Mouse (Mus musculus) testis, adult 2 months (tissue): Measurements from ENCODE around the gene Cfap61. TPM values are rescaled to one million over a fixed set of nuclear protein-coding genes. Genes with fewer than 3 reads are reported as not detected.

Source experiments
- H3K27ac ChIP-seq: fragments of 200-500 bp; 2 replicates; pipeline ENCODE4 v1.5.1; 2012; ENCODE audit warnings: low read depth, low read length; ENCODE audit not compliant: control insufficient read depth, insufficient read depth
- H3K27me3 ChIP-seq: fragments of 200-500 bp; 2 replicates; pipeline ENCODE4 v1.6.1; 2012; ENCODE audit warnings: mild to moderate bottlenecking, low read length, moderate library complexity; ENCODE audit not compliant: control insufficient read depth, insufficient read depth
- H3K36me3 ChIP-seq: fragments of 200-500 bp; 2 replicates; pipeline ENCODE4 v1.6.1; 2012; ENCODE audit warnings: mild to moderate bottlenecking, low read length; ENCODE audit not compliant: control insufficient read depth, insufficient read depth
- H3K4me1 ChIP-seq: fragments of 200-500 bp; 2 replicates; pipeline ENCODE4 v1.6.1; 2012; ENCODE audit warnings: low read length; ENCODE audit not compliant: control insufficient read depth, insufficient read depth
- H3K4me3 ChIP-seq: fragments of 200-500 bp; 2 replicates; pipeline ENCODE4 v1.5.1; 2012; ENCODE audit warnings: low read depth, mild to moderate bottlenecking, low read length, moderate library complexity, mixed read lengths; ENCODE audit not compliant: control insufficient read depth
- CTCF ChIP-seq: fragments of 200-500 bp; IDR thresholded peaks from 2 replicates; pipeline ENCODE4 v1.5.1; 2012; ENCODE audit warnings: low read depth, mild to moderate bottlenecking, inconsistent platforms, low read length, moderate library complexity; ENCODE audit not compliant: control insufficient read depth, insufficient read depth, insufficient replicate concordance
- POLR2A ChIP-seq: fragments of 200-500 bp; IDR thresholded peaks from 2 replicates; pipeline ENCODE4 v1.6.1; 2012; ENCODE audit warnings: low read depth, mild to moderate bottlenecking, inconsistent platforms, low read length, moderate library complexity; ENCODE audit not compliant: control insufficient read depth
- polyA plus RNA-seq: library from polyadenylated mRNA; depleted of rRNA; stranded (reverse); fragments of >200 nt; gene quantifications from 2 replicates; pipeline ENCODE4 v1.2.3, GENCODE M21; 2012

Cfap61 gene
- polyA plus RNA-seq, 1 experiment = 83.5 TPM

DNA sequence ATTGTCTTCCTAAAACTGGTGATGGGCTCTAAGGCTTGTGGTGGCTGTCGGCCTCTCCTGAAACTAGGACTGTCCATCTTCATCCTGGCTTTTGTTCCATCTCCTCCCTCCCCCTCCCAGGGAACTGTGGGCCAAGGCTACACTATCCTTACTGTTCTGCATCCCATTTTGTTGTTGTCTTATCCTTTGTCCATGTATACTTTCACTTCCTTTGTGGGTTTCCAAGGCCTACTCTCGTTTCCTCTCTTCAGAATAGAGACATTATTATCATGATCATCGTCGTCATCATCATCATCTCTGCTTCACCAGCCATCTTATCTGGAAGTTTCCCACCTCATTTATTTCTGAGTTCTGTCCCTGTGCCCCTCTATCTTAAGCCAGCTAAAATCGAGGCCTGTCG lies 199.7 kb downstream of the Cfap61 start:
- no peaks in the 10 kb centered on the region for H3K36me3 ChIP-seq
- no peak overlapping the region for H3K4me3 ChIP-seq
- no peaks in the 10 kb centered on the region for H3K27me3 ChIP-seq
- no peak overlapping the region for H3K27ac ChIP-seq
- no peaks in the 10 kb centered on the region for H3K4me1 ChIP-seq
- TF ChIP-seq CTCF (no peak), POLR2A (no peak)

DNA sequence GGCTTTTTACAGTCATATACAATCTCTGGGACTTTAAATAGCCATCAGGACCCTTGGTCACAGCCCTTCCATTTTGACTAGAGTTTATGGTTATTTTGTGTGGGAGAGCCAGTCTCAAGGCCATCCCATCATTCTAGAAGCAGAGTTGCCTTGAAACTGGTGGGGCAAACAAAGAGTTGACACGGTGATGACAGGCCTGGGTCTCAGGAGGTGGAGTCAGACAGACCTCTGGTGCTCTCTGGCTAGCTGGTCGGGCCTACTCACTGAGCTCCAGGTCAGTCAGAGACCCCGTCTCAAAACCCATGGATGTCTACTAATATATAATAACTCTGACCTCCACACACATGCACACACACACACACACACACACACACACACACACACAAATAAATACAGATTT lies 206.1 kb downstream of the Cfap61 start:
- Histone ChIP-seq H3K36me3 (no peaks in the 10 kb centered on the region), H3K27ac (no peak overlapping the region), H3K27me3 (no peaks in the 10 kb centered on the region), H3K4me3 (no peak overlapping the region), H3K4me1 (no peaks in the 10 kb centered on the region)
- TF ChIP-seq POLR2A (no peak), CTCF (no peak)

DNA sequence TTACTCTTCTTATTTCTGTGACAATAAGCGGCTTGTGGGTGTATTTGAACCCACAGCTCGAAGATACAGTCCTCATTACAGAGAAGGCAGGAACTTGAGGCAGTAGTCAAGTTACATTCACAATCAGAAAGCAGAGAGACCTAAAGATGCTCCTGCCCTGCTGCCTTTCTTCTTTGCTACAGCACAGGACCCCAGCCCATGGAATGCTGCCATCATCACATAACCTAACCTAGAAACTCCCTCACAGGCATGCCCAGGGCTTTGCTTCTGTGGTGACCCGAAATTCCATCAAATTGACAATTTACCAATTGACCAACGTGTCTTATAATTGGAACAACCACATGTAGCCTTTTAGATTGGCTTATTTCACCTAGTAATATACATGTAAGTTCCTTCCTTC lies 212.7 kb downstream of the Cfap61 start:
- H3K27me3 ChIP-seq = no peaks in the 10 kb centered on the region
- no peaks in the 10 kb centered on the region for H3K36me3 ChIP-seq
- no peaks in the 10 kb centered on the region for H3K4me1 ChIP-seq
- TF ChIP-seq CTCF = no peak
- no peak for TF ChIP-seq POLR2A
- no peak overlapping the region for H3K27ac ChIP-seq
- H3K4me3 ChIP-seq = no peak overlapping the region

DNA sequence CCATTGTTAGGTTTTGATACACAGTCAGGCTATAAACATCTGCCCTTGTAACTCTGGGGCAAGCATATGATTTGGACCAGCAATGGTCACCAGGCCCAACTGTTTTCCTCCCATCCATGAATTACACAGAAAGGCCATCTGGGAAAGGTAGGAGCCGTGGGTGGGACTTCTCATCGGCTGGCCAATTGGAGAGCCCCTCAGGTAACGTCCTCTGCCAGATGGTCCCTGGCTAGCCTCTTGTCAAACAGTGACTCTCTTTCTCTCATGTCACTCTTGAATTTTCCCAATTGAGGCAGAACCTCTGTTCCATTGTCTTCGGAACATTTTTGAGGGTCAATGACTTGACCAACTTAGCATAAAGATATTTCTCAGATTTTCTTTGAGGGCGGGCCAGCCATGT lies 213.2 kb downstream of the Cfap61 start:
- Histone ChIP-seq H3K4me1 (no peaks in the 10 kb centered on the region), H3K27ac (no peak overlapping the region), H3K4me3 (no peak overlapping the region), H3K36me3 (no peaks in the 10 kb centered on the region), H3K27me3 (no peaks in the 10 kb centered on the region)
- TF ChIP-seq POLR2A (no peak), CTCF (no peak)

DNA sequence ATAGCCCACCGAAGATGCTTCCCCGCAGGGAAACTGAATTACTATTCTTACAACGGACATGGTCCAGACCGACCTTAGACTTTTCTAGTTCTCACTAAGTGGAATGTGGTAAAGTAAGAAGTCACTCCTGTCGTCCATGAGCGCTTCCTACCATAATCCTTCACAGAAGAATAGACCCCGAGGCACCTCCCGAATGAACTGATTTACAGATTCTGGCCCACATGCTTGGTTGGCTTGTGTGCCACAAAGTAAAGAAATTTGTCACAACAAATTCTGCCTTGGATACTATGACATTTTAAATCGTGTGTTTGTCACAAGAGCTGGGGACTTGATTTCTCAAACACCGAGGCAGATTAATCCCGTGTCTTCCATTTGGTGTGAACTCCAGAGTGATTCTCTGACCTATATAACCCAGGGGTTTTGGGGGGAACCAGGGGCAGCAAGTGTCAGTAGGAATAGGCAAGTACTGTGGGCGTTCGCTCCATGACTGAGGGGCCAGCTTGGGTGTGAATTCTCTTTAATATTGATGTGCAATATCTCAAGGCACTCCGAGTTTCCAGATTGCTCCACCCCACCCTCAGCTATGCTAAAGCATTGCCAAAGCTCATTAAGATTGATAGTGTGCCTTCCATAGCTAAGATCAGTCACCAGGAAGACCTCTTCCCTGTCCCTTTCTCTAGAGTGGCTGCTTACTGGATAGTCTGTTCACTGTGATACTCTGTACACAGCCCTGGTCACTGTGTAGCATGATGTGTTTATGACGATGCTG lies 214.8 kb downstream of the Cfap61 start:
- no peaks in the 10 kb centered on the region for H3K36me3 ChIP-seq
- no peak for TF ChIP-seq CTCF
- no peak for TF ChIP-seq POLR2A
- no peak overlapping the region for H3K27ac ChIP-seq
- H3K4me3 ChIP-seq = no peak overlapping the region
- no peaks in the 10 kb centered on the region for H3K27me3 ChIP-seq
- H3K4me1 ChIP-seq = no peaks in the 10 kb centered on the region

DNA sequence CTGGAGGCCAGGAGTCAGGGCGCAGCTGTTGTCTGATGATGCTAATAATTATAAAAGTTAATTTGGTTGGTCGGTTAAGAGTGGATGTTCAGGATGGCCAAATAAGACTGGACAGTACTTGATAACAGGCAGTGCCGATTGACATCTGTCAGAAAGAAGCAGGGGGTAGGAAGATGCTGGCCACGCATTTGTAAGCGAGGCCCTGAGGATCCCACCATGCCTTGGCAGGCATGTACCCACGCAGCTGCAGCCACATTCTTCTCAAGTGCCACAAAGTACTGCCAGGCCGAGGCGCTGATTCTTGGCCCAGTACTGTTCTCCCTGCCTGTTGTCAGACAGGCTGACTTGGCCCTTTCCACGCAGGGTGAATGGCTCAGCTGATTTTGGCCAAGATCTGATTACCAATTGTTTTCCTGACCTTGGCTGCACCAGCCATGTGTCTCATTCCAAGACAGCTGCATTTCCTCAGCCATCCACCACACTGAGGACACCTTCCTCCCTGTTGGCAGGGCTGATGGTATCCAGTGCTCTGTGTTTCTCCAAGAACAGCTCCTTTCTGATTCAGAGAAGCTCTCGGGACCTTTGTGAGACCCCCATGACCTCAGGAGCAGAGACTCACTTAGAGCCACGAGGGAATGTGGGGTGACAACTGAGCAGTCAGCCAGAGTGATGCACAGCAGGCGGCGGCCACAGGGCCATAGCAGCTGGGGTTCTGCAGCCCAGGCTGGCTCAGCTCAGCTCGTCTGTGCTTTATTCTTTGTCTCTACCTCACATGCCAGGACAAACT lies 233.6 kb downstream of the Cfap61 start:
- no peak for TF ChIP-seq POLR2A
- TF ChIP-seq CTCF = no peak
- Histone ChIP-seq H3K36me3 (no peaks in the 10 kb centered on the region), H3K27me3 (no peaks in the 10 kb centered on the region), H3K4me1 (no peaks in the 10 kb centered on the region), H3K27ac (no peak overlapping the region), H3K4me3 (no peak overlapping the region)

DNA sequence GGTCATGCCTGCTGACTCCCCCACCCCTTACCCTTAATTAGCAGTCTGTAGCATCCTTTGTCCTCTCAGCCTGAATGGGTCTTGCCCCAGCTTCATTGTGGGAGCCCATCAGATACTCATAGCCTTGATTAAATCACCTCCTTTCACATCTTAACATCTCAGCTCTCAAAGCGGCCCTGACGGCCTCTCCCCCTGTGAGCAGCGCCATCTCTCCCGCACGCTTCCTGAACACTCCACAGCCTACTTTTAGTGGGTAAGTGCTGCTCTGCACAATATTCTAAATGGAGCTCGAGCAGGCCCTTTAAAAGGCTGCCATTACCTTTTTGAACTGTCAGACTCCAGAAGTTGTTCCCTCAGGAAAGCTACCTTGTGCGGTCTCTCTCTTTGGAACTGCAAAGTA lies 234.9 kb downstream of the Cfap61 start:
- no peaks in the 10 kb centered on the region for H3K4me1 ChIP-seq
- no peak overlapping the region for H3K27ac ChIP-seq
- H3K27me3 ChIP-seq = no peaks in the 10 kb centered on the region
- H3K4me3 ChIP-seq = no peak overlapping the region
- H3K36me3 ChIP-seq = no peaks in the 10 kb centered on the region
- no peak for TF ChIP-seq POLR2A
- TF ChIP-seq CTCF = no peak
